Mouse (Mus musculus) stomach, embryonic 14.5 days (tissue): ENCODE data around the gene Zbtb43. TPM values are rescaled to one million over a fixed set of nuclear protein-coding genes. Genes with fewer than 3 reads are reported as not detected.

Experiments
- ATAC-seq: fragments of 200-750 bp; cut with Nextera tagmentation; 2 replicates; pipeline ENCODE4 v1.8.0; 2017; ENCODE audit warnings: low read depth, moderate TSS enrichment; ENCODE audit not compliant: insufficient number of reproducible peaks, insufficient read depth, low FRiP score
- H3K27ac ChIP-seq: fragments of 300-500 bp; sonication (generic); 2 replicates; pipeline ENCODE4 v1.5.1; 2014; ENCODE audit warnings: mild to moderate bottlenecking, low read length, moderate library complexity, mixed read lengths
- H3K27me3 ChIP-seq: fragments of 300-500 bp; sonication (generic); 2 replicates; pipeline ENCODE4 v1.6.1; 2014; ENCODE audit warnings: low read length, control low read depth, mixed read lengths; ENCODE audit not compliant: control insufficient read depth, insufficient read depth
- H3K36me3 ChIP-seq: fragments of 300-500 bp; sonication (generic); 2 replicates; pipeline ENCODE4 v1.6.1; 2014; ENCODE audit warnings: mild to moderate bottlenecking, control low read depth, low read length, moderate library complexity, mixed read lengths; ENCODE audit not compliant: control insufficient read depth, insufficient read depth
- H3K4me1 ChIP-seq: fragments of 300-500 bp; sonication (generic); 2 replicates; pipeline ENCODE4 v1.6.1; 2014; ENCODE audit warnings: low read length, control low read depth, mixed read lengths; ENCODE audit not compliant: control insufficient read depth, insufficient read depth
- H3K4me2 ChIP-seq: fragments of 300-500 bp; sonication (generic); replicated peaks from 2 replicates; pipeline ENCODE4 v1.6.1; 2014; ENCODE audit warnings: low read depth, low read length, control low read depth
- H3K4me3 ChIP-seq: fragments of 300-500 bp; sonication (generic); 2 replicates; pipeline ENCODE4 v1.5.1; 2014; ENCODE audit warnings: low read depth, low read length, control low read depth
- H3K9ac ChIP-seq: fragments of 300-500 bp; sonication (generic); replicated peaks from 2 replicates; pipeline ENCODE4 v1.6.1; 2014; ENCODE audit warnings: low read depth, mild to moderate bottlenecking, control low read depth, low read length, moderate library complexity, mixed read lengths
- H3K9me3 ChIP-seq: fragments of 300-500 bp; sonication (generic); 2 replicates; pipeline ENCODE4 v1.6.1; 2016; ENCODE audit warnings: low read depth, low read length, control low read depth; ENCODE audit not compliant: control insufficient read depth
- WGBS: fragments of 180-500 bp; shearing (Covaris S2); extraction: QIAGEN DNeasy Blood & Tissue Kit; methylation state at CpG from one replicate; pipeline ENCODE4 v1.1.7; 2014; 5-methylcytosine and 5-hydroxymethylcytosine counted together
- polyA plus RNA-seq: library from polyadenylated mRNA; unstranded; fragments of >200 nt; fragmentation: Nextera tagmentation; extraction: Ambion mirVana; gene quantifications from 2 replicates; pipeline ENCODE4 v1.2.1, GENCODE M21; 2014

Zbtb43 gene
- polyA plus RNA-seq: 17.6 and 21.8 TPM in 2 replicates

DNA sequence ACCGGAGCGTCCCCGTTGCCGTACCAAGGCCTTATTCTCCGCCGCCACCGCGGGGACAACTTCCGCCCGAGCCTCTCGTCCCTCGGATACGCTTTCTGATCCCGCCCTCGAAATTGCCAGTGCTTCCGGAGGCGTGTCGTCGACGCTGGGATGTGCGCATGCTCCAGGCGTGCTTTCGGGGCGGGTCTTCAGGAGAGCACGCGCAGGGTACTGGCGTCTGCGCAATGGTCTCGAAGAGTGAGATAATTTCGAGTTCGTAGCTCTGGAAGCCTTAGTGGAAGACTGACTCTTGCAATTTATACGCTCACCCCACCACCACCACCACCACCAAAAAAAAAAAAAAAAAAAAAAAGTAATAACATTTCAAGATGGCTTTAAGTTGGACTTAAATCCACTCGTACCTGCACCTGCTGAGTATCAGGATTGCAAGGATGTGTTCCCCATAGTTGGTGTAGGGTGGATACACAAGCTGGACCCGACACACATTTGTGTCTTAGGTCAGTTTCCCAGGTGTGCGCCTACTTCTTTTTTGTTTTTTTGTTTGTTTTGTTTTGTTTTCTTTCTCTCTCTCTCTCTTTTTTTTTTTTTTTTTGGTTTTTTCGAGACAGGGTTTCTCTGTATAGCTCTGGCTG lies at the start of gene Zbtb43:
Gene Zbtb43 (minus strand): TSS at position 94 of the 632 bp plus-strand sequence.
- H3K36me3 ChIP-seq: peaks cover 2% of the 10 kb centered on the region; the same call in 1 of the 2 replicates
- peak; percentile 94 for ATAC-seq
- peak within 1 kb of the TSS; percentile 85 for H3K4me2 ChIP-seq
- peak within 1 kb of the TSS; percentile 77 for H3K9ac ChIP-seq
- peaks cover 13% of the 10 kb centered on the region for H3K4me1 ChIP-seq
- H3K27me3 ChIP-seq: no peaks in the 10 kb centered on the region
- no peaks in the 10 kb centered on the region for H3K9me3 ChIP-seq
- WGBS: 5% methylated on average over 36 of the region's 36 CpGs
- peak within 1 kb of the TSS; percentile 92 for H3K4me3 ChIP-seq
- peak within 1 kb of the TSS; percentile 52; the same call in 1 of the 2 replicates for H3K27ac ChIP-seq

- Histone ChIP-seq H3K4me1 (no peaks in the 10 kb centered on the region), H3K4me3 (no peak overlapping the region), H3K27me3 (no peaks in the 10 kb centered on the region), H3K9ac (no peak overlapping the region), H3K9me3 (0 out of 2 replicates have a peak, but pooled peaks cover 4% of the 10 kb centered on the region), H3K4me2 (no peak overlapping the region), H3K36me3 (no peaks in the 10 kb centered on the region), H3K27ac (no peak overlapping the region)
- WGBS: 71% methylated on average over 19 of the region's 19 CpGs
- ATAC-seq: no peak
These were observed 47.5 kb upstream of the Zbtb43 start for GRCm38 (mm10) chr2:33515856-33516255.

- no peak overlapping the region for H3K4me3 ChIP-seq
- no peak overlapping the region for H3K9ac ChIP-seq
- H3K36me3 ChIP-seq: no peaks in the 10 kb centered on the region
- no peak overlapping the region for H3K27ac ChIP-seq
- no peaks in the 10 kb centered on the region for H3K27me3 ChIP-seq
- 85% methylated on average over 8 of the region's 8 CpGs for WGBS
- H3K9me3 ChIP-seq: 0 out of 2 replicates have a peak, but pooled peaks cover 4% of the 10 kb centered on the region
- H3K4me2 ChIP-seq: no peak overlapping the region
- no peak for ATAC-seq
- H3K4me1 ChIP-seq: no peaks in the 10 kb centered on the region
These were observed 47.1 kb upstream of the Zbtb43 start for GRCm38 (mm10) chr2:33515431-33515830.

DNA sequence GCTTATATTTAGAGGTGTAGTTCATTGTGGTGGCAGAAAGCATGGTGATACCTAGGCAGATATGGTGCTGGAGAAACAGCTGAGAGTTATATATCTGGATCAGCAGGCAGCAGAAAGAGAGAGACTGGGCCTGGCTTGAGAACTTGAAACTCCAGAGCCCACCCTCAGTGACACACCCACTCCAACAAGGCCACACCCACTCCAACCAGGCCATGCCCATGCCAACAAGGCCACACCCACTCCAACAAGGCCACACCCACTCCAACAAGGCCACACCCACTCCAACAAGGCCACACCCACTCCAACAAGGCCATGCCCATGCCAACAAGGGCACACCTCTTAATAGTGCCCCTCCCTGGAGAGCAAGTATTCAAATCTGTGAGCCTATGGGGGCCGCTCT lies 42.4 kb upstream of the Zbtb43 start:
- Histone ChIP-seq H3K4me2 (no peak overlapping the region), H3K27ac (no peak overlapping the region), H3K9me3 (no peaks in the 10 kb centered on the region), H3K4me3 (no peak overlapping the region), H3K36me3 (no peaks in the 10 kb centered on the region), H3K9ac (no peak overlapping the region), H3K4me1 (no peaks in the 10 kb centered on the region), H3K27me3 (no peaks in the 10 kb centered on the region)
- no peak for ATAC-seq
- 100% methylated on average over 1 of the region's 1 CpGs for WGBS

- H3K4me2 ChIP-seq: no peak overlapping the region
- H3K9ac ChIP-seq: no peak overlapping the region
- peaks cover 8% of the 10 kb centered on the region; the same call in 1 of the 2 replicates for H3K9me3 ChIP-seq
- no peak overlapping the region for H3K4me3 ChIP-seq
- ATAC-seq: no peak
- no peaks in the 10 kb centered on the region for H3K27me3 ChIP-seq
- no peaks in the 10 kb centered on the region for H3K36me3 ChIP-seq
- WGBS: 24% methylated on average over 2 of the region's 2 CpGs
- no peak overlapping the region for H3K27ac ChIP-seq
- no peaks in the 10 kb centered on the region for H3K4me1 ChIP-seq
These were observed 34.2 kb upstream of the Zbtb43 start for GRCm38 (mm10) chr2:33502602-33503001.

DNA sequence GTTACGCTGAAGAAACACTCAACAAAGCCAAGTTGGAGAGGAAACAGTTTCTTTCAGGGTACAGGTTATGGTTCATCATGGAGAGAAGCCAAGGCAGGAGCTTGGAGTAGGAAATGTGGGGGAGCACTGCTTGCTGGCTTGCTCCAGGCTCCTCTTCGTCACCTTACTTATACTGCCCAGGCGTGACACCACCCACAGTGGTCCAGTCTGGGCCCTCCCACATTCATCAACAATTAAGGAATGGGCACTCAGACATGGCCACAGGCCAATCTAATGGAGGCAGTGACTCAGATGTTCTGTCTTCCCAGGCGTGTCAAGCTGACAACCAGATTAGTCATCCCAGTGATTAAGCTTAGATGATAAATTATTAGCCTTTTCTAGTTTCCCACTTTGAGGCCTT lies 29.9 kb upstream of the Zbtb43 start:
- WGBS: 62% methylated on average over 4 of the region's 4 CpGs

GRCm38 (mm10) chr2:33495654-33496053 lies 27.3 kb upstream of the Zbtb43 start:
- H3K27me3 ChIP-seq: no peaks in the 10 kb centered on the region
- no peaks in the 10 kb centered on the region for H3K4me1 ChIP-seq
- H3K27ac ChIP-seq: no peak overlapping the region
- 54% methylated on average over 3 of the region's 3 CpGs for WGBS
- H3K9me3 ChIP-seq: peaks cover 8% of the 10 kb centered on the region; the same call in 1 of the 2 replicates
- ATAC-seq: no peak
- H3K36me3 ChIP-seq: no peaks in the 10 kb centered on the region
- no peak overlapping the region for H3K9ac ChIP-seq
- H3K4me2 ChIP-seq: no peak overlapping the region
- H3K4me3 ChIP-seq: no peak overlapping the region

More for the DNA sequence above, 29.9 kb upstream of the Zbtb43 start:
- H3K9me3 ChIP-seq: peaks cover 8% of the 10 kb centered on the region; the same call in 1 of the 2 replicates
- ATAC-seq: no peak
- H3K4me1 ChIP-seq: no peaks in the 10 kb centered on the region
- H3K27me3 ChIP-seq: no peaks in the 10 kb centered on the region
- no peak overlapping the region for H3K4me3 ChIP-seq
- no peaks in the 10 kb centered on the region for H3K36me3 ChIP-seq
- no peak overlapping the region for H3K4me2 ChIP-seq
- no peak overlapping the region for H3K27ac ChIP-seq
- H3K9ac ChIP-seq: no peak overlapping the region

GRCm38 (mm10) chr2:33492041-33492440 lies 23.7 kb upstream of the Zbtb43 start:
- no peaks in the 10 kb centered on the region for H3K9me3 ChIP-seq
- H3K9ac ChIP-seq: no peak overlapping the region
- ATAC-seq: no peak
- H3K4me1 ChIP-seq: no peaks in the 10 kb centered on the region
- 96% methylated on average over 3 of the region's 3 CpGs for WGBS
- no peaks in the 10 kb centered on the region for H3K36me3 ChIP-seq
- H3K27me3 ChIP-seq: no peaks in the 10 kb centered on the region
- H3K4me3 ChIP-seq: no peak overlapping the region
- no peak overlapping the region for H3K27ac ChIP-seq
- H3K4me2 ChIP-seq: no peak overlapping the region

DNA sequence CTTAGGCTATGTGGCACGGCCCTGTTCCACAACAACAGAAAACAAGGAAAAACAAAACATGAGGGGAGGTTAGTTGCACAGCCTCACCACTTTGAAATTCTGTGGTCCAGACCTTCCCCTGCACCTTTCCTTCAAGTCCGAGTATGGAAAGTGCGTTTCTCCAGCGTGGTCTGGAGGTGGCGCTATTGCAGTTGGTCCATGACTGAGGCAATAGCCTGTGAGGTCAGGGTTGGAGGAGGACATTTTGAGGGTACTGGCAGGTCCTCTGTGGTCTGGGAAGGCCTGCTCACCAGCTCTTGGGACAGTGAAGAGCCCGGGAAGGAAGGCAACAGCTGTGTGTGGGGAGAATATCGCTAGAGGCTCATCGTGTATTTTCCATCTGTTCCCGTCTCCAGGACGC lies 21.2 kb upstream of the Zbtb43 start:
- WGBS: 50% methylated on average over 10 of the region's 10 CpGs
- Histone ChIP-seq H3K27ac (no peak overlapping the region), H3K36me3 (no peaks in the 10 kb centered on the region), H3K4me3 (no peak overlapping the region), H3K4me1 (no peaks in the 10 kb centered on the region), H3K4me2 (no peak overlapping the region), H3K9me3 (no peaks in the 10 kb centered on the region), H3K27me3 (no peaks in the 10 kb centered on the region), H3K9ac (no peak overlapping the region)
- no peak for ATAC-seq
